Mouse (Mus musculus) kidney, adult 2 months (tissue): Measurements from ENCODE around the gene 4931428F04Rik. TPM values are rescaled to one million over a fixed set of nuclear protein-coding genes. Genes with fewer than 3 reads are reported as not detected.
A peak's percentile ranks its signal among the peaks of the same experiment; 100 is the strongest.

Experiments
- DNase-seq: peaks from one replicate; pipeline ENCODE4 v3.0.0; 2021
- H3K27ac ChIP-seq: fragments of 200-500 bp; 2 replicates; pipeline ENCODE4 v1.5.1; 2012; ENCODE audit warnings: low read depth, low read length, control low read depth, inconsistent platforms; ENCODE audit not compliant: insufficient read depth
- H3K27me3 ChIP-seq: fragments of 200-500 bp; replicated peaks from 2 replicates; pipeline ENCODE4 v1.6.1; 2012; ENCODE audit warnings: mild to moderate bottlenecking, moderate library complexity, low read length, inconsistent platforms; ENCODE audit not compliant: control insufficient read depth, insufficient read depth
- H3K36me3 ChIP-seq: fragments of 200-500 bp; 2 replicates; pipeline ENCODE4 v1.6.1; 2012; ENCODE audit warnings: mild to moderate bottlenecking, moderate library complexity, low read length, inconsistent platforms; ENCODE audit not compliant: control insufficient read depth, insufficient read depth
- H3K4me1 ChIP-seq: fragments of 200-500 bp; 2 replicates; pipeline ENCODE4 v1.6.1; 2011; ENCODE audit warnings: low read length; ENCODE audit not compliant: control insufficient read depth, insufficient read depth
- H3K4me3 ChIP-seq: fragments of 200-500 bp; 2 replicates; pipeline ENCODE4 v1.5.1; 2011; ENCODE audit warnings: mild to moderate bottlenecking, low read depth, low read length, control low read depth; ENCODE audit not compliant: insufficient read depth
- CTCF ChIP-seq: fragments of 200-500 bp; conservative IDR thresholded peaks from 2 replicates; pipeline ENCODE4 v1.5.1; 2011; ENCODE audit warnings: low read depth, mild to moderate bottlenecking, control low read depth, low read length, moderate library complexity, mixed read lengths; ENCODE audit not compliant: insufficient read depth, insufficient read length
- POLR2A ChIP-seq: fragments of 200-500 bp; IDR thresholded peaks from one replicate; pipeline ENCODE4 v1.6.1; 2011; ENCODE audit warnings: low read depth, low read length, control low read depth
- WGBS: fragments of 180-500 bp; shearing (Covaris S2); methylation state at CpG from one replicate; pipeline ENCODE4 v1.1.7; 2018; 5-methylcytosine and 5-hydroxymethylcytosine counted together
- polyA plus RNA-seq: library from polyadenylated mRNA; depleted of rRNA; stranded (reverse); fragments of >200 nt; gene quantifications from 2 replicates; pipeline ENCODE4 v1.2.3, GENCODE M21; 2012

Gene 4931428F04Rik
- polyA plus RNA-seq, 1 experiment, result 2.5 TPM

- Histone ChIP-seq H3K36me3 (no peaks in the 10 kb centered on the region; the same call in none of the 2 replicates), H3K27ac (no peak overlapping the region), H3K27me3 (no peaks in the 10 kb centered on the region), H3K4me3 (peak overlapping the region; percentile 88), H3K4me1 (peaks cover 7% of the 10 kb centered on the region; the same call in 1 of the 2 replicates)
- DNase-seq, result no peak
- WGBS, result 37% methylated on average over 18 of the region's 18 CpGs
- no peak for TF ChIP-seq CTCF
- TF ChIP-seq POLR2A, result no peak
Observed at GRCm38 (mm10) chr8:105298351-105299252, 8.9 kb upstream of the 4931428F04Rik start.

GRCm38 (mm10) chr8:105297511-105298192 is 8.0 kb upstream of the 4931428F04Rik start, which contains the start of gene E2f4:
Gene E2f4 (plus strand): TSS chr8:105297663.
- no peaks in the 10 kb centered on the region; the same call in none of the 2 replicates for H3K36me3 ChIP-seq
- WGBS, result under 1% methylated on average over 58 of the region's 58 CpGs
- peak within 1 kb of the TSS; percentile 88 for H3K4me3 ChIP-seq
- TF ChIP-seq POLR2A (no peak), CTCF (no peak)
- H3K27ac ChIP-seq, result peak within 1 kb of the TSS; percentile 77
- peak; percentile 97 for DNase-seq
- no peaks in the 10 kb centered on the region for H3K27me3 ChIP-seq
- peaks cover 7% of the 10 kb centered on the region; the same call in 1 of the 2 replicates for H3K4me1 ChIP-seq

- TF ChIP-seq CTCF, result no peak
- no peak for TF ChIP-seq POLR2A
- Histone ChIP-seq H3K4me3 (peak within 1 kb of the TSS; percentile 56), H3K27me3 (no peaks in the 10 kb centered on the region), H3K4me1 (peaks cover 7% of the 10 kb centered on the region; the same call in 1 of the 2 replicates), H3K36me3 (no peaks in the 10 kb centered on the region; the same call in 1 of the 2 replicates), H3K27ac (peak within 1 kb of the TSS; percentile 77)
- 52% methylated on average over 11 of the region's 11 CpGs for WGBS
- DNase-seq, result peak; percentile 66
Observed at GRCm38 (mm10) chr8:105295895-105296573, 6.4 kb upstream of the 4931428F04Rik start, which contains the start of gene Exoc3l. Gene Exoc3l (minus strand): TSS chr8:105296101.

- Histone ChIP-seq H3K27ac (peak overlapping the region; percentile 63), H3K4me1 (peaks cover 7% of the 10 kb centered on the region), H3K36me3 (no peaks in the 10 kb centered on the region; the same call in 1 of the 2 replicates), H3K4me3 (peak overlapping the region; percentile 56), H3K27me3 (no peaks in the 10 kb centered on the region)
- TF ChIP-seq CTCF, result no peak
- DNase-seq, result no peak
- 71% methylated on average over 11 of the region's 11 CpGs for WGBS
Observed at GRCm38 (mm10) chr8:105295256-105295655, 5.6 kb upstream of the 4931428F04Rik start.

- Histone ChIP-seq H3K4me3 (peak overlapping the region; percentile 56; the same call in 1 of the 2 replicates), H3K36me3 (no peaks in the 10 kb centered on the region), H3K27ac (no peak overlapping the region), H3K4me1 (peaks cover 12% of the 10 kb centered on the region), H3K27me3 (no peaks in the 10 kb centered on the region)
- TF ChIP-seq POLR2A (no peak), CTCF (no peak)
- no peak for DNase-seq
- 67% methylated on average over 9 of the region's 9 CpGs for WGBS
Observed at GRCm38 (mm10) chr8:105294776-105295175, 5.1 kb upstream of the 4931428F04Rik start.

GRCm38 (mm10) chr8:105293405-105293804 is 3.7 kb upstream of the 4931428F04Rik start:
- no peak for DNase-seq
- no peak for TF ChIP-seq CTCF
- WGBS, result 77% methylated on average over 19 of the region's 19 CpGs
- no peak overlapping the region for H3K4me3 ChIP-seq
- no peaks in the 10 kb centered on the region for H3K27me3 ChIP-seq
- peaks cover 9% of the 10 kb centered on the region for H3K4me1 ChIP-seq
- H3K27ac ChIP-seq, result no peak overlapping the region
- no peaks in the 10 kb centered on the region for H3K36me3 ChIP-seq
